Mouse (Mus musculus): ENCODE measurements around the gene Wnt10a. TPM values are rescaled to one million over a fixed set of nuclear protein-coding genes. Genes with fewer than 3 reads are reported as not detected.

Gene Wnt10a
- 0.13 and 0.21 TPM in 2 replicates for polyA plus RNA-seq (2014; fragmentation: Nextera tagmentation; extraction: Ambion mirVana)

- H3K4me2 ChIP-seq (replicated peaks) = peak within 1 kb of the TSS; percentile 49
- DNase-seq (ENCODE audit: low spot score) = no peak
- peak within 1 kb of the TSS; percentile 23 for H3K4me3 ChIP-seq (replicated peaks; ENCODE audit: low read length)
- H3K4me1 ChIP-seq (replicated peaks; ENCODE audit: control insufficient read depth, insufficient read depth, low read length) = peaks cover 18% of the 10 kb centered on the region
- WGBS = 3% methylated on average over 11 of the region's 11 CpGs
- ATAC-seq (ENCODE audit: low FRiP score) = no peak
- peaks cover 97% of the 10 kb centered on the region for H3K27me3 ChIP-seq (ENCODE audit: control insufficient read depth, insufficient read depth, low read length)
- no peaks in the 10 kb centered on the region for H3K36me3 ChIP-seq (replicated peaks; ENCODE audit: control insufficient read depth, insufficient read depth)
- H3K9me3 ChIP-seq (ENCODE audit: control insufficient read depth, low read length) = no peaks in the 10 kb centered on the region
- H3K9ac ChIP-seq = peak within 1 kb of the TSS; percentile 39; the same call in 1 of the 2 replicates
- no peak within 1 kb of the TSS for H3K27ac ChIP-seq
Measured at GRCm38 (mm10) chr1:74791249-74791648, at the start of gene Wnt10a. Gene Wnt10a, plus strand, starts transcription at chr1:74791516.

- no peak for ATAC-seq (ENCODE audit: low FRiP score)
- no peaks in the 10 kb centered on the region for H3K4me1 ChIP-seq (replicated peaks; ENCODE audit: control insufficient read depth, insufficient read depth, low read length)
- 73% methylated on average over 5 of the region's 5 CpGs for WGBS
- no peaks in the 10 kb centered on the region for H3K9me3 ChIP-seq (ENCODE audit: control insufficient read depth, low read length)
- no peak overlapping the region for H3K9ac ChIP-seq
- DNase-seq (ENCODE audit: low spot score) = no peak
- H3K36me3 ChIP-seq (replicated peaks; ENCODE audit: control insufficient read depth, insufficient read depth) = no peaks in the 10 kb centered on the region
- no peak overlapping the region for H3K4me3 ChIP-seq (replicated peaks; ENCODE audit: low read length)
- no peak overlapping the region for H3K4me2 ChIP-seq (replicated peaks)
- no peak overlapping the region for H3K27ac ChIP-seq
- 0 out of 2 replicates have a peak, but pooled peaks cover 6% of the 10 kb centered on the region for H3K27me3 ChIP-seq (ENCODE audit: control insufficient read depth, insufficient read depth, low read length)
Measured at GRCm38 (mm10) chr1:74747335-74747734, 44.0 kb upstream of the Wnt10a start.

- ATAC-seq (ENCODE audit: low FRiP score) (no peak), DNase-seq (ENCODE audit: low spot score) (no peak)
- 9% methylated on average over 30 of the region's 30 CpGs for WGBS
- no peak within 1 kb of the TSS for H3K27ac ChIP-seq
- H3K4me3 ChIP-seq (replicated peaks; ENCODE audit: low read length) = no peak within 1 kb of the TSS
- H3K9me3 ChIP-seq (ENCODE audit: control insufficient read depth, low read length) = no peaks in the 10 kb centered on the region
- H3K4me2 ChIP-seq (replicated peaks) = peak within 1 kb of the TSS; percentile 28
- no peak within 1 kb of the TSS for H3K9ac ChIP-seq
- H3K4me1 ChIP-seq (replicated peaks; ENCODE audit: control insufficient read depth, insufficient read depth, low read length) = no peaks in the 10 kb centered on the region
- no peaks in the 10 kb centered on the region for H3K36me3 ChIP-seq (replicated peaks; ENCODE audit: control insufficient read depth, insufficient read depth)
- 0 out of 2 replicates have a peak, but pooled peaks cover 6% of the 10 kb centered on the region for H3K27me3 ChIP-seq (ENCODE audit: control insufficient read depth, insufficient read depth, low read length)
Measured at GRCm38 (mm10) chr1:74748643-74749271, 42.6 kb upstream of the Wnt10a start, which contains the start of gene Prkag3. Gene Prkag3, minus strand, starts transcription at chr1:74749221.

- Histone ChIP-seq H3K9ac (no peak overlapping the region), H3K9me3 (ENCODE audit: control insufficient read depth, low read length) (no peaks in the 10 kb centered on the region), H3K4me3 (replicated peaks; ENCODE audit: low read length) (no peak overlapping the region), H3K27me3 (ENCODE audit: control insufficient read depth, insufficient read depth, low read length) (0 out of 2 replicates have a peak, but pooled peaks cover 6% of the 10 kb centered on the region), H3K4me1 (replicated peaks; ENCODE audit: control insufficient read depth, insufficient read depth, low read length) (no peaks in the 10 kb centered on the region), H3K36me3 (replicated peaks; ENCODE audit: control insufficient read depth, insufficient read depth) (no peaks in the 10 kb centered on the region), H3K4me2 (replicated peaks) (no peak overlapping the region), H3K27ac (no peak overlapping the region)
- DNase-seq (ENCODE audit: low spot score) (no peak), ATAC-seq (ENCODE audit: low FRiP score) (no peak)
- 74% methylated on average over 7 of the region's 7 CpGs for WGBS
Measured at GRCm38 (mm10) chr1:74749301-74749700, 42.0 kb upstream of the Wnt10a start.

GRCm38 (mm10) chr1:74750683-74751082 is 40.6 kb upstream of the Wnt10a start:
- Histone ChIP-seq H3K9me3 (ENCODE audit: control insufficient read depth, low read length) (no peaks in the 10 kb centered on the region), H3K27me3 (ENCODE audit: control insufficient read depth, insufficient read depth, low read length) (0 out of 2 replicates have a peak, but pooled peaks cover 6% of the 10 kb centered on the region), H3K4me3 (replicated peaks; ENCODE audit: low read length) (no peak overlapping the region), H3K27ac (no peak overlapping the region), H3K36me3 (replicated peaks; ENCODE audit: control insufficient read depth, insufficient read depth) (no peaks in the 10 kb centered on the region), H3K4me1 (replicated peaks; ENCODE audit: control insufficient read depth, insufficient read depth, low read length) (no peaks in the 10 kb centered on the region), H3K4me2 (replicated peaks) (no peak overlapping the region), H3K9ac (no peak overlapping the region)
- DNase-seq (ENCODE audit: low spot score) (no peak), ATAC-seq (ENCODE audit: low FRiP score) (no peak)
- 82% methylated on average over 4 of the region's 4 CpGs for WGBS

- Histone ChIP-seq H3K36me3 (replicated peaks; ENCODE audit: control insufficient read depth, insufficient read depth) (no peaks in the 10 kb centered on the region), H3K4me2 (replicated peaks) (no peak overlapping the region), H3K9ac (no peak overlapping the region), H3K4me3 (replicated peaks; ENCODE audit: low read length) (no peak overlapping the region), H3K27me3 (ENCODE audit: control insufficient read depth, insufficient read depth, low read length) (0 out of 2 replicates have a peak, but pooled peaks cover 6% of the 10 kb centered on the region), H3K4me1 (replicated peaks; ENCODE audit: control insufficient read depth, insufficient read depth, low read length) (no peaks in the 10 kb centered on the region), H3K27ac (no peak overlapping the region), H3K9me3 (ENCODE audit: control insufficient read depth, low read length) (no peaks in the 10 kb centered on the region)
- ATAC-seq (ENCODE audit: low FRiP score) (no peak), DNase-seq (ENCODE audit: low spot score) (no peak)
- WGBS = 86% methylated on average over 8 of the region's 8 CpGs
Measured at GRCm38 (mm10) chr1:74752150-74752549, 39.2 kb upstream of the Wnt10a start.

- H3K36me3 ChIP-seq (replicated peaks; ENCODE audit: control insufficient read depth, insufficient read depth) = no peaks in the 10 kb centered on the region
- 0 out of 2 replicates have a peak, but pooled peaks cover 6% of the 10 kb centered on the region for H3K27me3 ChIP-seq (ENCODE audit: control insufficient read depth, insufficient read depth, low read length)
- H3K27ac ChIP-seq = no peak overlapping the region
- no peak overlapping the region for H3K4me2 ChIP-seq (replicated peaks)
- ATAC-seq (ENCODE audit: low FRiP score) (no peak), DNase-seq (ENCODE audit: low spot score) (no peak)
- no peaks in the 10 kb centered on the region for H3K4me1 ChIP-seq (replicated peaks; ENCODE audit: control insufficient read depth, insufficient read depth, low read length)
- no peaks in the 10 kb centered on the region for H3K9me3 ChIP-seq (ENCODE audit: control insufficient read depth, low read length)
- WGBS = 97% methylated on average over 3 of the region's 3 CpGs
- no peak overlapping the region for H3K9ac ChIP-seq
- H3K4me3 ChIP-seq (replicated peaks; ENCODE audit: low read length) = no peak overlapping the region
Measured at GRCm38 (mm10) chr1:74752833-74753232, 38.5 kb upstream of the Wnt10a start.

- Histone ChIP-seq H3K9me3 (ENCODE audit: control insufficient read depth, low read length) (no peaks in the 10 kb centered on the region), H3K4me1 (replicated peaks; ENCODE audit: control insufficient read depth, insufficient read depth, low read length) (no peaks in the 10 kb centered on the region), H3K9ac (no peak overlapping the region), H3K4me3 (replicated peaks; ENCODE audit: low read length) (no peak overlapping the region), H3K27ac (no peak overlapping the region), H3K27me3 (ENCODE audit: control insufficient read depth, insufficient read depth, low read length) (0 out of 2 replicates have a peak, but pooled peaks cover 1% of the 10 kb centered on the region), H3K4me2 (replicated peaks) (no peak overlapping the region), H3K36me3 (replicated peaks; ENCODE audit: control insufficient read depth, insufficient read depth) (no peaks in the 10 kb centered on the region)
- WGBS = 90% methylated on average over 8 of the region's 8 CpGs
- no peak for DNase-seq (ENCODE audit: low spot score)
- no peak for ATAC-seq (ENCODE audit: low FRiP score)
Measured at GRCm38 (mm10) chr1:74753266-74753974, 37.9 kb upstream of the Wnt10a start.

- no peaks in the 10 kb centered on the region for H3K9me3 ChIP-seq (ENCODE audit: control insufficient read depth, low read length)
- H3K27ac ChIP-seq = no peak overlapping the region
- H3K27me3 ChIP-seq (ENCODE audit: control insufficient read depth, insufficient read depth, low read length) = no peaks in the 10 kb centered on the region
- H3K9ac ChIP-seq = no peak overlapping the region
- no peaks in the 10 kb centered on the region for H3K36me3 ChIP-seq (replicated peaks; ENCODE audit: control insufficient read depth, insufficient read depth)
- no peak overlapping the region for H3K4me2 ChIP-seq (replicated peaks)
- no peak overlapping the region for H3K4me3 ChIP-seq (replicated peaks; ENCODE audit: low read length)
- ATAC-seq (ENCODE audit: low FRiP score) (no peak), DNase-seq (ENCODE audit: low spot score) (no peak)
- WGBS = 74% methylated on average over 5 of the region's 5 CpGs
- no peaks in the 10 kb centered on the region for H3K4me1 ChIP-seq (replicated peaks; ENCODE audit: control insufficient read depth, insufficient read depth, low read length)
Measured at GRCm38 (mm10) chr1:74754175-74754785, 37.0 kb upstream of the Wnt10a start.
